Mouse (Mus musculus) gastrocnemius, postnatal 14 days (tissue): ENCODE measurements around the gene Esyt1. TPM values are rescaled to one million over a fixed set of nuclear protein-coding genes. Genes with fewer than 3 reads are reported as not detected.
"Not testable (repeated sequence)": the region's sequence is repeated elsewhere in the genome, so short reads cannot be mapped to it uniquely, and the experiment has no call there.

Experiments used
- DNase-seq: peaks from one replicate; pipeline ENCODE4 v3.0.0; 2021; ENCODE audit warnings: mixed read lengths
- intact Hi-C: fragments of 180-260 bp; cut with DNase I; formaldehyde crosslinking; loops from one replicate; pipeline ENCODE4 v1.15.1; 2025; ENCODE audit warnings: low total_unique reads
- total RNA-seq, 2 experiments: library from RNA; stranded (reverse); gene quantifications; 2 replicates each; pipeline ENCODE4 v1.2.3; 2021

Esyt1 gene
- total RNA-seq, 2 experiments from 2014 or later = 21.6 to 24.0 TPM

- intact Hi-C loops = no loop called here
- no peak for DNase-seq
Measured at GRCm38 (mm10) chr10:128510301-128510700, 15.4 kb downstream of the Esyt1 start.

- intact Hi-C loops = no loop called here
- no peak for DNase-seq
Measured at GRCm38 (mm10) chr10:128509831-128510230, 15.8 kb downstream of the Esyt1 start.

GRCm38 (mm10) chr10:128509203-128509602 is 16.5 kb downstream of the Esyt1 start:
- intact Hi-C loops = no loop called here

GRCm38 (mm10) chr10:128508260-128508659 is 17.4 kb downstream of the Esyt1 start:
- no peak for DNase-seq
- intact Hi-C loops = no loop called here

More at GRCm38 (mm10) chr10:128509203-128509602, 16.5 kb downstream of the Esyt1 start:
- DNase-seq = no peak

GRCm38 (mm10) chr10:128505974-128506373 is 19.7 kb downstream of the Esyt1 start:
- DNase-seq = no peak
- intact Hi-C loops = no loop called here

- intact Hi-C loops, DNase-seq: not testable (repeated sequence)
Measured at GRCm38 (mm10) chr10:128505371-128505667, 20.4 kb downstream of the Esyt1 start.

GRCm38 (mm10) chr10:128504641-128505370 is 20.9 kb downstream of the Esyt1 start:
- DNase-seq = no peak
- intact Hi-C loops = no loop called here

- intact Hi-C loops = no loop called here
- DNase-seq = no peak
Measured at GRCm38 (mm10) chr10:128504012-128504411, 21.7 kb downstream of the Esyt1 start.

GRCm38 (mm10) chr10:128503532-128503931 is 22.1 kb downstream of the Esyt1 start:
- intact Hi-C loops = no loop called here
- DNase-seq = no peak

GRCm38 (mm10) chr10:128502341-128502740 is 23.3 kb downstream of the Esyt1 start:
- DNase-seq = no peak
- intact Hi-C loops = no loop called here

- DNase-seq = peak; percentile 73
- intact Hi-C loops = no loop called here
Measured at GRCm38 (mm10) chr10:128499116-128499671, 26.5 kb downstream of the Esyt1 start.

GRCm38 (mm10) chr10:128498590-128498989 is 27.1 kb downstream of the Esyt1 start, which contains the start of gene Myl6b:
Gene Myl6b, minus strand, starts transcription at chr10:128498685.
- DNase-seq = peak; percentile 96
- intact Hi-C loops = no loop called here

- no peak for DNase-seq
- intact Hi-C loops = no loop called here
Measured at GRCm38 (mm10) chr10:128497134-128497737, 28.4 kb downstream of the Esyt1 start.

- DNase-seq = no peak
- intact Hi-C loops = no loop called here
Measured at GRCm38 (mm10) chr10:128496509-128497077, 29.1 kb downstream of the Esyt1 start.

GRCm38 (mm10) chr10:128495903-128496302 is 29.8 kb downstream of the Esyt1 start:
- DNase-seq = no peak
- intact Hi-C loops = no loop called here

GRCm38 (mm10) chr10:128495270-128495669 is 30.4 kb downstream of the Esyt1 start:
- DNase-seq = no peak
- intact Hi-C loops = no loop called here

GRCm38 (mm10) chr10:128494667-128495245 is 30.9 kb downstream of the Esyt1 start:
- intact Hi-C loops = no loop called here
- no peak for DNase-seq

- intact Hi-C loops = no loop called here
- DNase-seq = peak; percentile 98
Measured at GRCm38 (mm10) chr10:128493695-128494666, 31.7 kb downstream of the Esyt1 start, which contains the start of gene Myl6. Gene Myl6, minus strand, starts transcription at chr10:128494145.

- DNase-seq = no peak
- intact Hi-C loops = no loop called here
Measured at GRCm38 (mm10) chr10:128493319-128493694, 32.4 kb downstream of the Esyt1 start.
